Mouse (Mus musculus) urinary bladder, adult 2 months (tissue): ENCODE measurements around the gene Pdcl3. TPM values are rescaled to one million over a fixed set of nuclear protein-coding genes. Genes with fewer than 3 reads are reported as not detected.

Experiments used
- DNase-seq: peaks from one replicate; pipeline ENCODE4 v3.0.0; 2022; ENCODE audit warnings: low spot score
- polyA plus RNA-seq: library from polyadenylated mRNA; depleted of rRNA; stranded (reverse); fragments of >200 nt; gene quantifications from 2 replicates; pipeline ENCODE4 v1.2.3, GENCODE M21; 2012; rRNA removed

The Pdcl3 gene
- polyA plus RNA-seq: 252 and 254 TPM in 2 replicates

DNA sequence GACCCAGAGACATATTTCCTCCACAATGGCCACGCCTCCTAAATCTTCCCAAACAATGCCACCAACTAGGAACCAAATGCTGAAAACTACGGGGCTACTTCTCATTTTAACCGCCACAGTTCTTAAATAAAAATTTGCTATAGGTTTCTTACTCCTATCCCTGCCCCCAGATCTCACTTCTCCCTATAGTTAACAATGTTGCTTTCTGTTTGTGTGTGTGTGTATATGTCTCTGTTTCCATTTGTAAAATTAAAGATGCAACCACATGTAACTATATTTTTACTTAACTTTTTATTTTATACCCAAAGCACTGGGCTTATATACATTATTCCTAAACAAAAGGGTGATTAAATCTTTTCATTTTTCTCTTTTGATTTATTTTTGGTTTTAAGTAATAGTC lies at the start of gene Pdcl3:
Gene Pdcl3, plus strand, starts transcription at position 301 of the 400 bp plus-strand sequence.
- DNase-seq: no peak

DNA sequence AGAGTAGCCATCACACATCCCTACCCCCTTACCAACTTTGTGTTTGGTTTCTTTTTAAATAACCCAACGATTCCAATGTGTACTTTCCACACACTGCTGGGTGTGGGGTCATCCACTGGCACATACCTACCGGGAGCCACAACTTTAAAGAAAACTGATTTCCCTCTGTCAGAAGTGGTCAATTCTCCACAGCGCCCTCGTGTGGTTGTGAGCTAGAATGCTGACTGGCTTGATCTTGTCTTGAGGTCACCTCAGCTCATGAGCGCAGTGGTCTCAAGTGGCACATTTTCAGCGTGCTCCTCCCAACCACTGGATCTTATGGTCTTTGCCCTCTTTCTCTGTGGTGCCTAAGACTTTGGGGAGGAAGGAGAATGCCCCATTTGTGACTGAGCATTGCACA lies 48.6 kb upstream of the Pdcl3 start:
- no peak for DNase-seq

DNA sequence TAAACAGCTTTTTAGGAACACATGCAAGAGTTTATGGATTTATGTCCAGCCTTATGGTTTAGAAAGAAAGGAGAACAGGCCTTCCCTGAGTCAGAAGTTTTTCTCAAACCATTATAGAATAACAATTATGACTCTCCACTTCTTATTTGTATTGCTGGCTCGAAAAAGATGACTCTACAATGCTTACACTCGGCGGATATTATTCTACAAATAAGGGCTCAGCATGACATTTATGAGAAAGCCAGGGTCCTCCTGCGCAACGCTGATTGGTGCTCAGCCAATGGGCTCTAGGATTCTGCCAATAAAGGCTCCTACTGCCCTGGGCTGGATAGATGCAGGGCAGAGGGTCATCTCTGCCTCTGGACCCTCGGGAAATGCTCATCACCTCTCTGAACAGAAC lies 46.6 kb upstream of the Pdcl3 start, which contains the start of gene Nms:
Gene Nms, plus strand, starts transcription at position 301 of the 400 bp plus-strand sequence.
- no peak for DNase-seq

DNA sequence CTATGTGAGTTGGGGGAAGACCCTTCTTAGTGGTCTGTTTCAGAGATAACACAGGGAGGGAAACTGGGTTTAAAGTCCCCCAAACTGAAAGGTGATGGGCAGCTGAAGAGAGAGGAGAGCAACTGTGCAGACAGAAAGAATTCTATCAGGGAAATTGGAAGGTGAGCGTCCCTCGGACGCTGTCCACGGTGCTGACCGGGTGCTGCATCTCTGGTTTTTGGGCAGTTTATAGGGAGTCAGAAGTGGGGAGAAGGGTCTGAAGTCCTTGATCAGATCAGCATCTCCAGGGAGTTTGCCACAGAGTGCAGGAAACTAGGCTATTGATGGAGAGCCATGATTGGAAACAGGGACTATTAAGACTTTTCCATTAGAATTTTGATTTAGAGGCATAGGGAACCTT lies 45.8 kb upstream of the Pdcl3 start:
- no peak for DNase-seq

DNA sequence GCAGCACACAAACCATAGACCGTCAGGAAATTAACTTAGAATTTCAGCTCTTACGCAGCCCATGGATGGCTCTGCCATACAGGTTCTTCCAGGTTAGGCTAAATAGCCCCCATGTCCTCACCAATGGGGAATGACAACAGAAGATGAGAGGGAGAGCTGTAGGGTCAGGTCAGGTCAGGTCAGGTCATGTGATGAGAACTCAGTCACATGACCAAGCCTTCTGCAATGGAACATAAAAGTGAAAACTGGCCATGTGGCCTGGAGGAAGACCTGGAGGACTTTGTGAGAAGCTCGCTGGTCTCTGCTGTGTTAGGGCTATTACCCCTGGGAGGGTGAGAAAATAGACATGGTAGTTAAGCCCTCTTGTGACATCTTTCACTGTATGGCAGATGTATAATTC lies 29.0 kb upstream of the Pdcl3 start:
- no peak for DNase-seq

DNA sequence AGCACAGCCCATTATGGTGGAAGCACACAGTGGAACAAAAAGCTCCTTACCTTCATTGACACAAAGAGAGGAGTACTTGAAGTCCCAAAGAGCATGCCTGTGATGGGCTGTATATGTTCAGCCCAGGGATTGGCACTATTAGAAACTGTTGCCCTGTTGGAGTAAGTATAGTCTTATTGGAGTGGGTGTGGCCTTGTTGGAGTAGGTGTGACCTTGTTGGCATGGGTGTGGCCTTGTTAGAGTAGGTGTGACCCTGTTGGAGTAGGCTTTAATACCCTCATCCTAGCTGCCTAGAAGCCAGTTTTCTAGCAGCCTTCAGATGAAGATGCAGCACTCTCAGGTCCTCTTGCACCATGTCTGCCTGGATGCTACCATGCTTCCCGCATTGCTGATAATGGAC lies 16.3 kb upstream of the Pdcl3 start:
- DNase-seq: no peak

DNA sequence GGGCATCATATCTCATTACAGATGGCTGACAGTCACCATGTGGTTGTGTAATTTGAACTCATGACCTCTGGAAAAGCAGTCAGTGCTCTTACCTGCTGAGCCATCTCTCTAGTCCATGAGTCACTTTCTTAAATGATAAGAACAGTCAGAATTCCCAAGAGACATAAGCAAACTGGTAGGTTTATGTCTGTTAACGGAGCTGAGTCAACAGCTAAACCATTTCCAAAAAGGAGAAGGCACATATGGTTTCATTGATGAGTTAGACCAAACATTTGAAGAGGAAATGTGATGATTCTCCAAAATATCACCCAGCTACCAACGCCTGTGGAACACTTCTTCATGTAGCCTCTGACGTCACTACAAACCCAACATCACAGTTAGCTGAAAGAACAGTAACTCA lies 13.7 kb upstream of the Pdcl3 start:
- DNase-seq: no peak

DNA sequence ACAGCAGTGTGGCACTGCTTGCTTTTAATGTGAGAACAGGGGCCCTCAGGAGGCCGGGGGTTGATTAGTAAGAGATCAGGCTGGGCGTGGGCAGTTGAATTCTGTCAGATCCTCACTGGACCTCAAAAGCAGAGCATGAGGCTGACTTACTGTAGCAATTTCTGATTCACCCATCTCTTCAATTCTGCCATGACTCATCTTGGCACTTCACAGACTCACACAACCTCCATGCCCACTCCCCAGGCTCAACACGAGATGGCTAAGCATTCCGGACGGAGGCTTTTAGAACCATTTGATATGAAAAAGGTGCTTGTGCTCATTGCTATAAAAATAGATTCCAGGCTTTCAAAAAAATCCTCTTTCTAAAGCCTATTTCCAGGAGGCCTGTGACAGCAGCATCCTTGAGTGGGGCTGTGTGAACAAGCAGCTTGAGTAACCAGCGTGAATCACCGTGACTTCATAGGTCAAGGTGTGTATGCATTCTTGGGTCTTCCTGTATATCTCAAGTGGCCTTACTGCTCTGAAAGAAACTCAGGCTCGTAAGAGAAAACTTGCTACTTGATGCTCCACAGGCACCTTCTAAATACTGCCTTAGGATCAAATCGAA lies 12.3 kb upstream of the Pdcl3 start:
- DNase-seq: no peak

DNA sequence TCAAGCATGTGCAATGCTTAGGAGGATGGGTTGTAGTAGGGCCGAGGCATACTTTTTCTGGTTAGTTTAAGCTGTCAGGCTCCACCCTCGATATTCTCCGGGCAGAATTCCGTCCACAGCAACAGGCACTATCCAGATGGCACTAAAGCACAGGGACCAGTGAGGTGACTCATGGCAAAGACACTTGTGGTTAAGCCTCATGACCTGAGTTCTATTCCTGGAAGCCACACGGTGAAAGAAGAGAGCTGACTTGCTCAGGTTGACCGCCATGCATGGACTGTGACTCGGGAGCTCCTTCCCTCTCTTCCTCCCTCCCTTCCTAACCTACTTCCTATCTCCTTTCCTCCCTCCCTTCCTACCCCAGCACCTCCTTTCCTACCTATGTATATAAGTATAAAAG lies 5.5 kb upstream of the Pdcl3 start:
- no peak for DNase-seq

DNA sequence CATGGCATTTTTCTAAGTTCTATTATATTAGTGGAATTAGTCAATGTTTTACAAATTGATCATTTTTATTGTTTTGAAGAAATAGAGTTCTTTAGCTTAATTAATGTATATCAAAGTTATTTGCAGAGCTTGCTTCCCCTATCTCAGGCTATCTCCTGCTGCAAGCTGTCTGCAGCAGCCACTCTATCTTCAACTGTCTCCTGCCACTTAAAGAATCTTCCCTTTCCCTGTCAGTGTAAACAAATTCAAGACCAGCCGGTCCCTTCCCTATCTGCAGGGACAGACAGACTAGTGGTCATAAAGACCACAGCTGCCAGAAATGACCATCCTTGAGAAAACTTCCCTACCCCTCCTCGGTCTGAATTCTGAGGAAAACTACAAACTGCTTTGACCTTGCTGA lies 1.5 kb upstream of the Pdcl3 start:
- DNase-seq: no peak

DNA sequence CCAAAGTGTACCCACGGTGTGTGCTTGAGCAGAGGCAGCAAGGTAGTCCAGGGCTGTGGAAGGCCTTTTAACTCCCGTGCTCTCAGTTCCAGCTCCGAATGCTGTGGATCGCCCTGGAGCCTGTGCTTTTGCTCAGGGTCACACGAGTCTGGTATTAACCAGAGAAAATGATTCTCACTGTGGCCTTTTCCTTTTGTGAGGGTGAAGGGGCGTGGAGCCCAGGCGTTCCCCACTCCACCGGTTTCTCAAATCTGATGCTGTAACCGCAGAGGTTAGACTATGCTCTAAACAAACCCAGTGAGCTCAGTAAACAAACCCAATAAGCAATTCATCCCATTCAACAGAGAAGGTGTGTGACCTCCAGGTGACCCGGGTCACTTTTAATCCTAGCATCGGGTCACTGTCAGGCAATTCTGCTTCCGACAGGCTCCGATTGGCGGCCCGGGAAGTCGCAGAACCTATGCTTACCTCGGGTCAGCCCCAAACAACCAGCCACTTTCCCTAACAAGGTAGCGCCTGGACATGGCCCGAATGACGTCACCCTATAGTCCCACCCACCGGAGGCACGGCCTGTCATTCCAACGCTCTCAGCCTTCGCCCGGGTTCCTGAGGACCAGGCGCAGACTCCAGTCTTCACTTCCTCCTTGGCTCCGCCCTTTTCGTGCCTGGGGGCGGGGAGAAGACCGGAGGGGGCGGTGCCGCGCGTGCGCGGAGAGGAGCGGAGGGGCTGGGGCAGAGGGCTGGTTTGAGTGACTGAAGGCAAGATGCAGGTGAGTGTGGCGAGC lies 1.9 kb downstream of the Pdcl3 start:
- DNase-seq: peak; percentile 98

DNA sequence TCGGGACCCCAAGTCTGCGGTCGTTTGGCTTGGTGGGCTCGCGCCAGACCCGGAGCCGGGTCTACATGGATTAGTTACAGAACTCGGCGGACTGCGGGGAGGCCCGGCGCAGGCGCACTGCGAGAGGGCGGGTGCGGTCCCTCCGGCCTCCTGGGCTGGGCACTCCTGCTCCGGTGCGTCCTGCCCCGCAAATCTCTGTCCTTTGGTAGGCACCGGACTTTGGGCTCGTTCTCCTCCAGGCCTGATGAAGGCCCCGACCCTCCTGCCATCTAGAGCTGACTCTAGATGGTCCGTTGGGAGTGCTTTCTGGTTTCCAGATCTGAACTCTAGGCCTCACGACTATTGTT lies 2.4 kb downstream of the Pdcl3 start:
- no peak for DNase-seq

DNA sequence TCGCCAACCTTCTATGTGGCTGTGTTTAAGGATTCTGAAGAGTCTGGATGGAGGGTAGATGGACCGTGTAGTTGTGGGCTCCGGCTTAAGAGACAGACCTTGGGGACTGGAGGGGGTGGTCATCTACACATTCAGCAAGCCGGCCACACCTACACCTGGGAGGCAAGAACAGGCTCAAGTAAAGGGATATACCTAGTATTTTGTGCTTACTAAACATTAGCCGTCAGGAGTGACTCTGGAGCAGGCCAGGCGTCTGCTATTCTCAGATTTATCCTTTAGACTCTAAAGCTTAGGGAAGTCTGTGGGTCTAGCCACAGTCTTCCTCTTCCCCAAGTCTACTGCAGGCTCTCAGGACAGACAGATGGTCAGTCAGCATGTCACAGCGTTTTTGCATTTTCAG lies 2.9 kb downstream of the Pdcl3 start:
- DNase-seq: no peak

DNA sequence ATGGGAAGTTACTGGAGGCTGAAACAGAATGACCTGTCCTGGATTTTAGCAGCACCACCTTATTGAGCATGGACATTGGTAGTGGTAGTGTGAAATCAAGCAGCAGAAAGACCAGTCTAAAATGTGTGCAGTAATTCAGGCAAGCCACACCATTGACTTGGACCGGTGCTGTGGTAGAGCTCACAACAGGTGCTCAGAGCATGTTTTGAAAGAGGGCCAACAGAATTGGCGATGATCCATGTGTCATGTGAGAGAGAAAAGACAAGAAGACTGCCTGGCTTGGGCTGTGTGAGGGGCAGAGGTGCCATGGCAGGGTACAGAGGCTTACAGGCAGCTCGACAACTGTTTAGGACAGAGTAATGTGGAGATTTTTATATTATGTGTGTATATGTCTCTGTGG lies 7.0 kb downstream of the Pdcl3 start:
- no peak for DNase-seq

DNA sequence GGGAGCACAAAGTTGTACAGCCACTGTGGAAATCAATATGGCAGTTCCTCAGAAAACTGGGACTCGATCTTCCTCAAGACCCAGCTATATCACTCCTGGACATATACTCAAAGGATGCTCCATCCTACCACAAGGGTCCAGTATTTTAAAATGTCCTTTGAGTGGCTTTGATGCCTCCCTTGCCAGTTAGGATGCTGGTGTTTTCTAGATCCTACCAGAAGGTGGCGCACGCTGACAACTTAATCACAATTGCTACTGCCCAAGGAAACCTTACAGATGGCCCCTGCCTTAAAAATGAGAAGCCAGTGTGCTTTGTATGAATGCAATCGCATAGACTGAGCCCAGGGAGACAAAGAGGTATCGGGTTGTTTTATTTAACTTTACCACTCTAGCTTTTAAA lies 15.7 kb downstream of the Pdcl3 start:
- DNase-seq: peak; percentile 47

DNA sequence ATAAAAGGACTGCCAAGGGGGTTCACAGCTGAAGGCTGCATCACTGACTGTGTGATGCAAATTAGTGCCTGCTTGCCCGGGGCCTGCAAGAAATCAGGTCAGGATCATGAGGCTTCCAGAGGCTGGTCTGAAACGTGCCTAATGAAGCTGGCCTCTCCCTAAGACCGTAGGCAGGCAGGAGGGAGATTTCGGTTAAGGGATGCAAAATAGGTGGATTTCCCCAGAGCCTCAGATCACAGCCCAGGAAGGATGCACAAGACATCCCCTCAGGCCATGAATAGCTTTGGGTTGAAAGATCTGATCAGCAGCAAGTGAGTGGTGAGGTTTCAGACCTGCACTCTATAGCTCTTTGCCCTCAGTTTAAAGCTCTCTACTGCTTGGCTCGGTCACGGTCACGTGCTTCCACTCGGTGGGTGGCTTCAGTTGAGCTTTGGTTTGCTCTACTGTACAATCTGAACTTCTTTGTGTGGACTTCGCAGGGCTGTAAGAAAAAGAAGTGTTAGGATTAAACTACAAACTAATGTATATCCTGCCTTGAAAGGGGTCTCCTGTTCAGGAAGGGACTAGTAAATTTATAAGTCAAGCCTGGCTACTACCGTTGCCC lies 20.4 kb downstream of the Pdcl3 start:
- DNase-seq: no peak

DNA sequence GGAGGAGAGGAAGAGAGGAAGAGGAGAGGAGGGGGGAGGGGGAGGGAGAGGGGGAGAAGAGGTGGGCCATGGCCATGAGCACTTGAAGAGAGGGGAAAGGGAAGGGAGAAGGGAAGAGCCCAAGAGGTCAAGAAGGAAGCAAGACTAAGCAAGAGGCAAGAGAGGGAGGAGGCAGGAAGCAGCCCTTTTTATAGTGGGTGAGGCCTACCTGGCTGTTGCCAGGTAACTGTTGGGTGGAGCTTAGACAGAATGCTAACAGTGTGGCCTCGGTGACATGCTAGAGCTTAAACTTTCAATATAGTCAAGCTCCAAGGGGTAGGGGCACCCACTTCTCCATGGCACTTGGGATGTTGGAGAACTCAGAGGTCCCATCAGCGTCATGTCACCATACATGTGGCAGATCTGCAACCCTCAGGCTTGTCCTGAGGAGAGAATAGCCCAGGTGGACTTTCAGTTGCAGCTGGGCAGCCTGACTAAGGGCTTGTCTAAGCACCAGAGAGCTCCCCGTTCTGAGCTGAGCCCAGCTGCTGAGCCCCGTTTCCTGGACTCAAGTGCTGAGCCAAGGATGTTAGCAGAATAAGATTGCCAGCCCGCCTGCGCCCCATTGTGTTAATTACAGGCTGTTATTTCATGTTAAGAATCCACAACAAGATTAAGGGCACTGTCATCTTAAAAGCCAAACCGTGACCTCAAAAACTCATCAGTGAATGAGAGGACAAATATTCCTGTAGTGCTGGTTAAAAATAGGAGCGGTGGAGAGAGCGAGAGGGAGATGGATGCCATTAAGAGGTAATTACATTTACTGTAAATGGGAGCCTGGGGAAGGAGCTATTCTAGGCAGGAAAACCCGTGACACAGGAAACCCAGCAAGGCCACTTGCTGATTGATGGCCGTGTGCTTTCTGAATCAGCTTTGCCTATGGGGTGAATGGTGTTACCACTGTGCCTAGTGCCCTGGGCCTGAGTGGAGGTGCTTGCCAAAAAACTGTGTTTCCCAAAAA lies 21.7 kb downstream of the Pdcl3 start:
- no peak for DNase-seq

DNA sequence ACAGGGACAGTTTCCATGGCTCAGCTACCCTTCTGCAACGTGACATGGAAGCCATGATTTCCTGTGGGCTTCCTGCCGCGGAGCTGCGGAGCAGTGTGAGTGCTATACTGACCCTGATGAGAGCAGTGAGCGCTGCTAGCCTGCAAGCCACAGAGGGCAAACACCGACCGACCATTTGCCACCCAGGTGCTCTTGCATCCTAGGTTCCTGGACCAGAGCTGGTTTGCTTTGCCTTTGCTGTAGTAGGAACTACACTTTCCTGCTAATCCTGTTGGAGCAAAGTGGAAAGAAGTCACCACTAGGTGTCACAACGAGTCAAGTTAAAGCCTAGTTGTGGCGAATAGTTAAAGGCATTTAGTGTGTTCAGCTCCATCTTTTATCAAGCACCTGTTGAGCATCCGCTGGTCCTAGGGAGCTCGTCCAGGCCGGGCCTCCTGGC lies 25.2 kb downstream of the Pdcl3 start:
- no peak for DNase-seq

DNA sequence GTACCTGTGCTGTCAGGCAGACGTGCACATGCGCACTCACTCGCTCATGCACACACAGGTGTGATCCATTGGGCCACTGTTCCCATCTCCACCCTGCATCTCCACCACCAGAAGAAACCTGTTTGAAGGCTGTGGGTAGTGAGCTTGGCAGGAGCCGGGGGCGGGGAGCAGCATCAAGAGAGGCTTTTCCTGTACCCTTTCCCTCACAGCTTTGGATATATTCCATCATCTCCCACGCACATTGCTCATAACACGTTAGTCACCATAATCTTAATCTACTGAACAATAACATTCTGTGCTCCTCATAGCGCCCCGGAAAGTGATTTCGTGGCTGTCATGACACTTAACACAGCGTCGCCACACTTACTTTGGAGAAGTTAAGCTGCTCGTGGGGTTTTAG lies 27.2 kb downstream of the Pdcl3 start:
- DNase-seq: no peak

DNA sequence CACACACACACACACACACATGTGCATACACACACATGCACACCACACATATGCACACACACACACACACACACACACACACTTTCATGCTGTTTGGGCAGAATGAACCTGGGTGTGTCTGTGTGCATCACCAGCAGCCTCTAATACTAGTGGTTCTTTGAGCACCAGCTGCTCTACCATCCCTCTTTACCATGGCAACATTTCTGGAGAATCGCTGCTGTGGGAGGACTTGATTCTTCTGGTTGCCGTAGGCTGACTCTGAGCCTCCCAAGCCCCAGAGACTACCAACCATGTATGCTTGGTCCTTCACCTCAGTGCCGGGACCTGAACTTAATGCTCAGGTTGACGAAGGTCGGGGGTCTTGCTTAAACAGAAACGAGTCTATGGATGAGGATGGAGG lies 28.4 kb downstream of the Pdcl3 start:
- no peak for DNase-seq

DNA sequence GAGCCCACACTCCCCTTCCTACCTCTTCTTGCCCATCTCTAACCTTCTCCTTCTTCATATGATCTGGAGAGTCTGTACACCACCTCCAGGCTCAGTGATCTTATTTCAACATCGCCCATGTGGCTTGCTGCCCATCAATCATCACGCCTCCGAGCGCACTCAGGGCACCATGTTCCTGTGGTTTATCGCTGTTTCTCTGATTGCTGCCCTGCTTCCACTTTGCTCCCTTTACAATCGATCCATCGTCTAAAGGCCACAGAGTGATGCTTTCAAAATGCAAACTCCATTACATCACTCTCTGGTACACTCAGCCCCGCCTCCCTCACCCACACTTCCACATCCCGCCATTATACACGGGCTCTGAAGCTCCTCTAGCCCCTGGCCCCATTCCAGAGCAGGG lies 30.1 kb downstream of the Pdcl3 start:
- DNase-seq: no peak

DNA sequence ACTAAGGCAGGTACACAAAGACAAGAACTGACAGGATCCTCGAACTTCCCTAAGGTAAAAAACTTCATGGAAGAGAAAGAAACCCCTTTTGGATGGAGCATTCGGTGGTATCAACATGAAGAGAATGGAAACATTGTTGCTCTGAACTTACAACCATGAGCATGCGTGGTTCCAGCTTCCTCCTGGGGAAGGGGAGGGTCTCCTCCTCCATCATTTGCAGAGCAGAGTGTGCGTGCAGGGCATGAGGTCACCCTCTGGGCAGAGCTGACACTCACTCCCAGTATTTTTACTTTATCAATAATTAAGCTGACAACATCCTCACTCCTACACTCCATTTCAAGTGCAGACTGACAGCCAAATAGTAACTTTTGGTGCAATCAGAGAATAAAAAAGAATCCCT lies 32.5 kb downstream of the Pdcl3 start:
- DNase-seq: no peak
